ENCODE assay signal across 8 mouse cellular contexts in genomic region chr19:53588968-53589367, GRCm38 (mm10). TPM values are rescaled to one million over a fixed set of nuclear protein-coding genes. Genes with fewer than 3 reads are reported as not detected.
A peak's percentile ranks its signal among the peaks of the same experiment; 100 is the strongest.
DNase-seq lines count a peak whose midpoint lies in the region; ATAC-seq lines count a peak whose summit lies in the region.
"Not testable (repeated sequence)": the region's sequence is repeated elsewhere in the genome, so short reads cannot be mapped to it uniquely, and the experiment has no call there.

TSS of gene Nutf2-ps1 (minus strand) at chr19:53589068.

- not testable (repeated sequence) for H3K4me2 ChIP-seq in hindbrain, embryonic 12.5 days (replicated peaks); liver, embryonic 12.5 days; midbrain, embryonic 15.5 days

- not testable (repeated sequence) for H3K9ac ChIP-seq in hindbrain, embryonic 12.5 days; liver, embryonic 12.5 days; midbrain, embryonic 15.5 days

- not testable (repeated sequence) for H3K27ac ChIP-seq in hindbrain, embryonic 12.5 days; liver, embryonic 12.5 days; midbrain, embryonic 15.5 days

- not testable (repeated sequence) for H3K27me3 ChIP-seq in hindbrain, embryonic 12.5 days; liver, embryonic 12.5 days (replicated peaks); midbrain, embryonic 15.5 days (replicated peaks)

- not testable (repeated sequence) for H3K4me1 ChIP-seq in hindbrain, embryonic 12.5 days; liver, embryonic 12.5 days; midbrain, embryonic 15.5 days

- not testable (repeated sequence) for H3K4me3 ChIP-seq in hindbrain, embryonic 12.5 days; liver, embryonic 12.5 days; midbrain, embryonic 15.5 days

- not testable (repeated sequence) for DNase-seq in adrenal gland, postnatal 10 days; layer of hippocampus, postnatal 10 days (ENCODE audit: low spot score in 2 of 2); urinary bladder, adult 2 months (ENCODE audit: low spot score)
- peak; percentile 29 for DNase-seq in heart, adult 11 months

- not testable (repeated sequence) for H3K36me3 ChIP-seq in hindbrain, embryonic 12.5 days; liver, embryonic 12.5 days; midbrain, embryonic 15.5 days (replicated peaks)

- not testable (repeated sequence) for ATAC-seq in erythroid progenitor cell, adult 5-6 weeks (replicated peaks; ENCODE audit: low FRiP score, poor library complexity, severe bottlenecking); hindbrain, embryonic 12.5 days (ENCODE audit: low FRiP score); liver, embryonic 12.5 days; midbrain, embryonic 15.5 days (replicated peaks)

- WGBS in hindbrain, embryonic 12.5 days: 93% methylated on average over 7 of the region's 7 CpGs
- 91% methylated on average over 7 of the region's 7 CpGs for WGBS in liver, embryonic 12.5 days (ENCODE audit: insufficient replicate concordance)
- WGBS in midbrain, embryonic 15.5 days: 97% methylated on average over 7 of the region's 7 CpGs

- H3K9me3 ChIP-seq in hindbrain, embryonic 12.5 days (replicated peaks): peaks cover 24% of the 10 kb centered on the region
- peaks cover 18% of the 10 kb centered on the region for H3K9me3 ChIP-seq in liver, embryonic 12.5 days (replicated peaks)
- not testable (repeated sequence) for H3K9me3 ChIP-seq in midbrain, embryonic 15.5 days

RNA-seq across cellular contexts. Expression of gene Nutf2-ps1, which starts in this region (rescaled TPM):
- 10 to 100 TPM; 76.4 to 81.0 TPM for total RNA-seq in adrenal gland, postnatal 10 days (2021)
- 28.8 and 39.8 TPM in 2 replicates for total RNA-seq in erythroid progenitor cell, adult 5-6 weeks (2015; ENCODE audit: low replicate concordance)
- total RNA-seq in erythroid progenitor cell, adult 5-6 weeks (2017; ENCODE audit: low replicate concordance): 11.7 and 35.8 TPM in 2 replicates
- polyA plus RNA-seq in hindbrain, embryonic 12.5 days (2016; fragmentation: Nextera tagmentation; extraction: Ambion mirVana): 327 and 336 TPM in 2 replicates
- 10 to 100 TPM; 53.4 to 65.1 TPM for total RNA-seq in layer of hippocampus, postnatal 10 days (2021)
- polyA plus RNA-seq in liver, embryonic 12.5 days (2016; fragmentation: Nextera tagmentation; extraction: Ambion mirVana): 289 and 313 TPM in 2 replicates
- 219 and 237 TPM in 2 replicates for polyA plus RNA-seq in midbrain, embryonic 15.5 days (2015; fragmentation: Nextera tagmentation; extraction: Ambion mirVana)
- 32.8 and 33.7 TPM in 2 replicates for polyA plus RNA-seq in urinary bladder, adult 2 months (2012; rRNA removed)
